Mouse (Mus musculus): ENCODE data around the gene Wiz. TPM values are rescaled to one million over a fixed set of nuclear protein-coding genes. Genes with fewer than 3 reads are reported as not detected.

The Wiz gene
- total RNA-seq, 2 experiments from 2014 or later: 22.4 to 23.4 TPM

GRCm38 (mm10) chr17:32315560-32315959 lies 73.7 kb downstream of the Wiz start:
- intact Hi-C loops (cut with DNase I): no loop called here
- no peak for DNase-seq

- no peak for DNase-seq
- intact Hi-C loops (cut with DNase I): loop anchor here (2.0 kb wide), 1 partner anchor 265 kb away; no protein-coding TSS in a partner anchor
Observed at GRCm38 (mm10) chr17:32313892-32314291, 75.3 kb downstream of the Wiz start.

GRCm38 (mm10) chr17:32312801-32313200 lies 76.4 kb downstream of the Wiz start:
- intact Hi-C loops (cut with DNase I): loop anchor here (2.0 kb wide), 1 partner anchor 264 kb away; no protein-coding TSS in a partner anchor
- no peak for DNase-seq

GRCm38 (mm10) chr17:32307963-32308362 lies 81.3 kb downstream of the Wiz start:
- intact Hi-C loops (cut with DNase I): no loop called here
- no peak for DNase-seq

Small RNA genes within 50 kb of the gene (microRNA-seq; reads per million reads assigned to microRNA genes)
- 0 reads per million in 2 experiments for gene Gm22201

Other genes starting within 250 kb of the Wiz start
- 10 to 100 TPM; 43.3 to 44.2 TPM for gene Notch3, start 222.6 kb downstream of the Wiz start, total RNA-seq (2021)
- gene Ephx3, start 199.9 kb downstream of the Wiz start, total RNA-seq (2021): under 1 TPM; 0.88 to 0.95 TPM
- 10 to 100 TPM; 64.0 to 67.4 TPM for gene Brd4, start 104.7 kb downstream of the Wiz start, total RNA-seq (2021)
- 10 to 100 TPM; 50.0 to 62.5 TPM for gene Akap8, start 68.2 kb downstream of the Wiz start, total RNA-seq (2021)
- gene Akap8l, start 38.8 kb downstream of the Wiz start, total RNA-seq (2021): 10 to 100 TPM; 49.2 to 57.1 TPM
- gene Rasal3, start 14.1 kb upstream of the Wiz start, total RNA-seq (2021): 1 to 10 TPM; 1.3 to 4.7 TPM
- under 1 TPM; 0.24 to 0.93 TPM for gene Pglyrp2, start 34.7 kb upstream of the Wiz start, total RNA-seq (2021)
- gene Cyp4f39, start 63.3 kb upstream of the Wiz start, total RNA-seq (2021): under 1 TPM; 0.22 to 0.48 TPM
- gene Cyp4f17, start 116.6 kb upstream of the Wiz start, total RNA-seq (2021): 1 to 10 TPM; 5.2 to 6.7 TPM
- 10 to 100 TPM in 1 of 2 experiments, 1 to 10 TPM in 1; 6.5 to 10.7 TPM for gene Cyp4f16, start 147.1 kb upstream of the Wiz start, total RNA-seq (2021)
- not detected for gene Cyp4f37, start 231.9 kb upstream of the Wiz start, total RNA-seq (2021)